Mouse (Mus musculus) forebrain, embryonic 13.5 days (tissue): ENCODE results near the gene Dnmbp. TPM values are rescaled to one million over a fixed set of nuclear protein-coding genes. Genes with fewer than 3 reads are reported as not detected.

ENCODE experiments used
- ATAC-seq: fragments of 200-750 bp; cut with Nextera tagmentation; 2 replicates; pipeline ENCODE4 v1.8.0; 2017
- H3K27ac ChIP-seq: fragments of 300-500 bp; sonication (generic); 2 replicates; pipeline ENCODE4 v1.5.1; 2015; ENCODE audit warnings: inconsistent platforms, mild to moderate bottlenecking, moderate library complexity
- H3K27me3 ChIP-seq: fragments of 300-500 bp; sonication (generic); 2 replicates; pipeline ENCODE4 v1.6.1; 2015; ENCODE audit warnings: mild to moderate bottlenecking, inconsistent platforms
- H3K36me3 ChIP-seq: fragments of 300-500 bp; sonication (generic); 2 replicates; pipeline ENCODE4 v1.6.1; 2015; ENCODE audit warnings: mild to moderate bottlenecking, inconsistent platforms; ENCODE audit not compliant: poor library complexity, severe bottlenecking
- H3K4me1 ChIP-seq: fragments of 300-500 bp; sonication (generic); 2 replicates; pipeline ENCODE4 v1.6.1; 2015; ENCODE audit warnings: inconsistent platforms
- H3K4me2 ChIP-seq: fragments of 300-500 bp; sonication (generic); 2 replicates; pipeline ENCODE4 v1.6.1; 2015; ENCODE audit warnings: inconsistent platforms, mild to moderate bottlenecking, moderate library complexity
- H3K4me3 ChIP-seq: fragments of 300-500 bp; sonication (generic); 2 replicates; pipeline ENCODE4 v1.5.1; 2015; ENCODE audit warnings: mild to moderate bottlenecking, inconsistent platforms
- H3K9ac ChIP-seq: fragments of 300-500 bp; sonication (generic); 2 replicates; pipeline ENCODE4 v1.6.1; 2015; ENCODE audit warnings: mild to moderate bottlenecking, inconsistent platforms
- H3K9me3 ChIP-seq: fragments of 300-500 bp; sonication (generic); replicated peaks from 2 replicates; pipeline ENCODE4 v1.6.1; 2016; ENCODE audit warnings: inconsistent platforms
- WGBS: fragments of 180-500 bp; shearing (Covaris S2); methylation state at CpG from one replicate; pipeline ENCODE4 v1.1.7; 2015; 5-methylcytosine and 5-hydroxymethylcytosine counted together
- polyA plus RNA-seq: library from polyadenylated mRNA; unstranded; fragments of >200 nt; fragmentation: Nextera tagmentation; extraction: Ambion mirVana; gene quantifications from 2 replicates; pipeline ENCODE4 v1.2.1, GENCODE M21; 2015

Dnmbp gene
- polyA plus RNA-seq, 1 experiment from 2014 or later, result 11.6 TPM

DNA sequence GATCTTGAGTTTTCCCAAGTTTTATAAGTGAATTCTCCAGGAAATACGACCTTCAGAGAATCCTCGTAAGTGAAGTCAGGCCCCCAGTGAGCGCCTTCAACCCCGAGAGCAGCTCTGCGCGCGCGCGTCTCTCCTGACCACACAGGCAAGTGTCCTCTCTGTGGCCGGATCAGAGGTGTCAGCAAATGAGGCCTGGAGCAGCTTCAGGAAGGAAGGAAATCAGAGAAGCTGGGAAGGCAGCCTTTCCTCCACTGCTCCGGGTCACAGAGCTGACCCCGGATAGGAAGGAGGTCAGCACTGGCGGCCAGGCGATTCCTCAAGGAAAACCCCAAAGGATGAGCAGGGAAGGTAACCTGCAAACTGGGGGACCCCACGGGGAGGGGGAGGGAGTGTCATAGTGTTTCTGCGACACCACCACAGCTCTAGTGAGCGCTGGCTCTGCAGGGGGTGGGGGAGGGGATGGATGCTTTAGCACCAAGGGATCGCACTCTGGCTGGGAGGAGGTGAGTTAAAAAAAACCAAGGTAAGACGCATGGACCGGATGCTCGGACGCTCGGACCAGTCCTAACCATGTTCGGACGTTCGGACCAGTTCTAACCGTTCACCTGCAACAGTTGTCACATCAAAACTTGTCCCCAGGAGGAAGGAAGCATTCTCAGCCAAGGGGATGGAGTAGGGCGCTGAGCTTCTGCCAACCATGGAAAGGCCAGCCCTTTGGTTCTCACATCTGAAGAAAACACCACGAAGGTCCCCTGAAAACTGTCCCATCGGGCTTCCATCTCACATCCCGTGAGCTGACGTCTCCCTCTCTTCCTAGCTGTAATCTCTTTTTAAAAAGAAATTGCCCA is 19.3 kb downstream of the Dnmbp start:
- Histone ChIP-seq H3K4me2 (peak overlapping the region; percentile 29), H3K36me3 (no peaks in the 10 kb centered on the region), H3K4me1 (peaks cover 6% of the 10 kb centered on the region; the same call in 1 of the 2 replicates), H3K4me3 (no peak overlapping the region), H3K27me3 (no peaks in the 10 kb centered on the region; the same call in 1 of the 2 replicates), H3K9me3 (0 out of 2 replicates have a peak, but pooled peaks cover 4% of the 10 kb centered on the region), H3K9ac (no peak overlapping the region), H3K27ac (no peak overlapping the region)
- no peak for ATAC-seq
- 20% methylated on average over 32 of the region's 32 CpGs for WGBS

DNA sequence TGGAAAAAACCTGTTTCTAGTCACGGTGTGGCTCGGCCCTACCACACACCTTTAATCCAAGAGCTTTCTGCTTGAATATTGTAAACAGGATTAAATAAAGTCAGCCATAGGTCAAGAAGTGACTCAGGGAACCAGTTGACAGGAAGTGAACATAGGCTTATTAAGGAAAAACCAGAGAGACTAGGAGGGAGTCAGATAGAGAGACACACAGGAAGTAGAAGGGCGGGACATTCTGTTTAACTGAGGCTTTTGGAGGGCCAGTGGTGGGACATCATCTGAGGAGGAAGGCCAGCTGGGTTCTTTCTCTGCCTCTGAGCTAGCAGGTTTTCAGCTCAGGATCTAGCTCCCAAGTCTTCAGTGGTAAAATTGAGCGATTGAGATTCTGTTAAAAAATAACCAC is 20.1 kb downstream of the Dnmbp start:
- ATAC-seq, result no peak
- H3K27ac ChIP-seq, result no peak overlapping the region
- H3K4me2 ChIP-seq, result no peak overlapping the region
- H3K4me1 ChIP-seq, result peaks cover 6% of the 10 kb centered on the region; the same call in 1 of the 2 replicates
- no peak overlapping the region for H3K9ac ChIP-seq
- H3K9me3 ChIP-seq, result 0 out of 2 replicates have a peak, but pooled peaks cover 4% of the 10 kb centered on the region
- H3K4me3 ChIP-seq, result no peak overlapping the region
- 87% methylated on average over 4 of the region's 4 CpGs for WGBS
- no peaks in the 10 kb centered on the region for H3K36me3 ChIP-seq
- H3K27me3 ChIP-seq, result no peaks in the 10 kb centered on the region; the same call in 1 of the 2 replicates

- Histone ChIP-seq H3K4me2 (no peak overlapping the region), H3K9me3 (0 out of 2 replicates have a peak, but pooled peaks cover 4% of the 10 kb centered on the region), H3K36me3 (no peaks in the 10 kb centered on the region), H3K27me3 (no peaks in the 10 kb centered on the region; the same call in 1 of the 2 replicates), H3K4me3 (no peak overlapping the region), H3K9ac (no peak overlapping the region), H3K27ac (no peak overlapping the region), H3K4me1 (peaks cover 6% of the 10 kb centered on the region; the same call in 1 of the 2 replicates)
- 72% methylated on average over 3 of the region's 3 CpGs for WGBS
- no peak for ATAC-seq
These were observed 21.2 kb downstream of the Dnmbp start for GRCm38 (mm10) chr19:43918834-43919233.

- no peak overlapping the region for H3K4me3 ChIP-seq
- no peak overlapping the region for H3K9ac ChIP-seq
- no peak overlapping the region for H3K4me2 ChIP-seq
- no peak overlapping the region for H3K27ac ChIP-seq
- H3K4me1 ChIP-seq, result peaks cover 6% of the 10 kb centered on the region; the same call in 1 of the 2 replicates
- no peaks in the 10 kb centered on the region; the same call in 1 of the 2 replicates for H3K27me3 ChIP-seq
- H3K36me3 ChIP-seq, result no peaks in the 10 kb centered on the region
- 89% methylated on average over 6 of the region's 6 CpGs for WGBS
- ATAC-seq, result no peak
- H3K9me3 ChIP-seq, result no peaks in the 10 kb centered on the region
These were observed 22.2 kb downstream of the Dnmbp start for GRCm38 (mm10) chr19:43917763-43918162.

GRCm38 (mm10) chr19:43917406-43917691 is 22.6 kb downstream of the Dnmbp start:
- Histone ChIP-seq H3K4me2 (no peak overlapping the region), H3K9me3 (no peaks in the 10 kb centered on the region), H3K4me1 (peaks cover 6% of the 10 kb centered on the region; the same call in 1 of the 2 replicates), H3K27ac (no peak overlapping the region), H3K27me3 (no peaks in the 10 kb centered on the region; the same call in 1 of the 2 replicates), H3K4me3 (no peak overlapping the region), H3K9ac (no peak overlapping the region), H3K36me3 (no peaks in the 10 kb centered on the region)
- 89% methylated on average over 2 of the region's 2 CpGs for WGBS
- no peak for ATAC-seq

DNA sequence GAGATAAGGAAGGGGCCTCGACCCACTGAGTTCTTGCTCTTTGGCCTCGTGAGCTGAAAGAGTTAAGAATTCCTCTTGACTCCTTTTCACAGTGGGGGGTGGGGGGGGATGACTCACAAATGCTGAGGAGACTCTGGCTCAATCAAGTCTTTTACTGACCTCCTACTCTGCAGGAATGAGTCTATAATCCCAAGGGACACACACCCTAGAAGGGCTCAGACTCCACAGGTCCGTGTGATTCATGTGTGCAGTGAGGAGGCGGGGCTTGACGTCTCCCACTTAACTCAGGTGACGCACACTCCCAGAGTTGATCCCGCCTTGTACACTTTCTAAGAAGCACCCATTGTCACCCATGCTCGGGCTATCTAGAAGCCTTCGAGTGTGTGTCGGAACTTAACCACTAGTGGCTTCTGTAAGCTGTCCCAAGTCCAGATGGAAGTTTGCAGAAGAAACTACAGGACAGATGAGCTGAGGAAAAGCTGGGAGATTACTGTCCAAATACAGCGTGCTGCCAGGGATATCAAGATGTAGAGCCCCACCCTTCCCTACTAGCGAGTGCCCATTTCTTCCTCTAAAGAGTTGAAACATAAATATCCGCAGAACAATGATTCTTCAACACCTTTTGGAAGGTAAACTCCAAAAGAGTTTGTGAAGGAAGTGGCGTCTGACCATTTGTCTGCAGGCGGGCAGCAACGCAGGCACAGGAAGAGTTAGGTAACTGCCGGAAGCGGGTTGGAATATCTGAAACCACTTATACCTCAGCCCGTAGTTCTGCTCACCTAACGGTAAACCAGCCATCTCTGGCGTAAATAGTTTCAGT is 23.2 kb downstream of the Dnmbp start:
- Histone ChIP-seq H3K4me3 (no peak overlapping the region), H3K36me3 (no peaks in the 10 kb centered on the region), H3K27me3 (no peaks in the 10 kb centered on the region; the same call in 1 of the 2 replicates), H3K4me1 (peaks cover 6% of the 10 kb centered on the region; the same call in 1 of the 2 replicates), H3K9ac (no peak overlapping the region), H3K9me3 (no peaks in the 10 kb centered on the region), H3K27ac (no peak overlapping the region), H3K4me2 (no peak overlapping the region)
- ATAC-seq, result no peak
- WGBS, result 67% methylated on average over 21 of the region's 21 CpGs

- WGBS, result 84% methylated on average over 9 of the region's 9 CpGs
- H3K4me1 ChIP-seq, result 0 out of 2 replicates have a peak, but pooled peaks cover under 1% of the 10 kb centered on the region
- H3K27ac ChIP-seq, result no peak overlapping the region
- no peaks in the 10 kb centered on the region for H3K36me3 ChIP-seq
- no peaks in the 10 kb centered on the region for H3K9me3 ChIP-seq
- no peak for ATAC-seq
- H3K9ac ChIP-seq, result no peak overlapping the region
- H3K4me3 ChIP-seq, result no peak overlapping the region
- no peak overlapping the region for H3K4me2 ChIP-seq
- no peaks in the 10 kb centered on the region; the same call in 1 of the 2 replicates for H3K27me3 ChIP-seq
These were observed 24.6 kb downstream of the Dnmbp start for GRCm38 (mm10) chr19:43915431-43915830.

GRCm38 (mm10) chr19:43914986-43915385 is 25.0 kb downstream of the Dnmbp start:
- Histone ChIP-seq H3K9me3 (no peaks in the 10 kb centered on the region), H3K4me1 (no peaks in the 10 kb centered on the region), H3K4me3 (no peak overlapping the region), H3K36me3 (no peaks in the 10 kb centered on the region), H3K9ac (no peak overlapping the region), H3K27ac (no peak overlapping the region), H3K27me3 (no peaks in the 10 kb centered on the region), H3K4me2 (no peak overlapping the region)
- no peak for ATAC-seq
- 92% methylated on average over 9 of the region's 9 CpGs for WGBS

DNA sequence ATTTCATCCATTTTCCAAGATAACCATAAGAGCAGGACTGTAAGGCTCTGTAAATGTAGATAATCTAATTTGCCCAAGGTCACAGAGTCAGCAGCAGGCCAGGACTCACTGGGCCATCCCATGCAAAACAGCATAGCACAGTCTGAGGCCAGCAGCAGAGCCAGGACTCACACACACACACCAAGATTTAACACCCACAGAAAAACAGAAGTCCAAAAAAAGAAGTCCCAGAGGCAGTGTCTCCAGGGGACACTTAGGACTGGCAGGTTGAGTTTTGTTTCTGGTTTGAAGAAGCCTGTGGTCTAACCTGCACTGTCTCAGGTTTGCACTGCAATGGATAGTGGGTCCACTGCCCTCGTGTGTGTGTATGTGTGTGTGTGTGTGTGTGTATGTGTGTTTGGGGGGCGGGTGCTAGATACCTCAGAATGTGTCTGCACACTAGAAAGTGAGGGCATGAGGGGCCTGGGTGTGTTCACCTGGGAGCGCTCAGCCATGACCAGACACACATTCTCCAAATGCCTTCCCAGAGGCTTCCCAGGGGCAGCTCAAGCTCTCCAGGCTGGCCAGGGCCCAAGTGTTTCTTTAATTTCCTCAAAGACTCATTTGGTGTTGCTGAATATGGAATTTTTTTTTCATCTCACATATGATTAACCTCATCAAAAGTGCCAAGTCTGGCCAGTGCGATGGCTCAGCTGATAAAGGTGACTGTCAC is 27.1 kb downstream of the Dnmbp start:
- 80% methylated on average over 4 of the region's 4 CpGs for WGBS
- Histone ChIP-seq H3K9ac (no peak overlapping the region), H3K27me3 (no peaks in the 10 kb centered on the region), H3K4me3 (no peak overlapping the region), H3K4me1 (no peaks in the 10 kb centered on the region), H3K9me3 (no peaks in the 10 kb centered on the region), H3K27ac (no peak overlapping the region), H3K36me3 (no peaks in the 10 kb centered on the region), H3K4me2 (no peak overlapping the region)
- no peak for ATAC-seq

GRCm38 (mm10) chr19:43906492-43906891 is 33.5 kb downstream of the Dnmbp start:
- Histone ChIP-seq H3K9me3 (no peaks in the 10 kb centered on the region), H3K9ac (no peak overlapping the region), H3K27ac (no peak overlapping the region), H3K27me3 (no peaks in the 10 kb centered on the region), H3K4me1 (0 out of 2 replicates have a peak, but pooled peaks cover 6% of the 10 kb centered on the region), H3K4me2 (no peak overlapping the region), H3K36me3 (0 out of 2 replicates have a peak, but pooled peaks cover 5% of the 10 kb centered on the region), H3K4me3 (no peak overlapping the region)
- WGBS, result 95% methylated on average over 7 of the region's 7 CpGs
- no peak for ATAC-seq

DNA sequence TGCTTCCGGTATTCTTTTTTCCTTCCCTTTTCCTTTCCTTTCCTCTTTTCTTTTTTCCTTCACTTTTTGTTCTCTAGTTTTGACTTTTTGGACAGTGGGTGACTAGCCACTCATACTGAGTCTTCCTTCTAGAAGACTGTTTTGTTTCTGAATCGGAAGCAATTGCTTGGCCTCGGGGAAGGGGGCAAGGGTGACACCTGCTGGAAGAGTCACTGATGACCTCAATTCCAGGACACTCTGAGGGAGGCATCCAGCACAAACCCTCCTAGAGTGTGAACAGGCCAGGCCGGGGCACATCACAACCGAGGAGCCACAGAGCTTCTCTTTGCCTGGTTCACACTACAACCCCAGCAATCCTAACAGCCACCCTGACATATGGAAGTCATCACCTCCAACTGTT is 34.0 kb downstream of the Dnmbp start:
- Histone ChIP-seq H3K27ac (no peak overlapping the region), H3K36me3 (peaks cover 8% of the 10 kb centered on the region; the same call in 1 of the 2 replicates), H3K27me3 (no peaks in the 10 kb centered on the region), H3K9ac (no peak overlapping the region), H3K4me1 (0 out of 2 replicates have a peak, but pooled peaks cover 6% of the 10 kb centered on the region), H3K9me3 (no peaks in the 10 kb centered on the region), H3K4me3 (no peak overlapping the region), H3K4me2 (no peak overlapping the region)
- WGBS, result 50% methylated on average over 5 of the region's 5 CpGs
- no peak for ATAC-seq
